Mouse (Mus musculus) left cerebral cortex, adult 2 months (tissue): ENCODE results near the gene 1600014C23Rik. TPM values are rescaled to one million over a fixed set of nuclear protein-coding genes. Genes with fewer than 3 reads are reported as not detected.
A peak's percentile ranks its signal among the peaks of the same experiment; 100 is the strongest.

Source experiments
- DNase-seq, 2 experiments: peaks; one replicate each; pipeline ENCODE4 v3.0.0; 2021 to 2022; ENCODE audit warnings: low spot score in 2 of 2, mixed read lengths in 1 of 2; ENCODE audit errors: extremely low spot score in 1 of 2
- H3K27ac ChIP-seq: fragments of 200-600 bp; 2 replicates; pipeline ENCODE4 v1.8.1; 2022
- H3K4me3 ChIP-seq: fragments of 200-600 bp; 2 replicates; pipeline ENCODE4 v1.8.1; 2022
- CTCF ChIP-seq: fragments of 200-600 bp; IDR thresholded peaks from 2 replicates; pipeline ENCODE4 v1.8.1; 2022; ENCODE audit warnings: antibody characterized with exemption, mild to moderate bottlenecking, moderate library complexity
- intact Hi-C: fragments of 180-260 bp; cut with DNase I; formaldehyde crosslinking; loops from one replicate; pipeline ENCODE4 v1.15.1; 2025
- long read RNA-seq, 2 experiments: library from polyadenylated mRNA; stranded (forward); transcript quantifications; one replicate each; pipeline ENCODE4 v2.0.0; 2021; ENCODE audit warnings: borderline mapping rate in 2 of 2
- total RNA-seq, 2 experiments: library from RNA; stranded (reverse); gene quantifications; 2 replicates each; pipeline ENCODE4 v1.2.3; 2021

The 1600014C23Rik gene
- not detected for total RNA-seq
- long read RNA-seq, experiment 1 = 0 reads
- long read RNA-seq, experiment 2 = 0 reads

GRCm38 (mm10) chr17:45733735-45734301 is at the start of gene 1600014C23Rik:
TSS of gene 1600014C23Rik (minus strand) at chr17:45733844.
- no peak for TF ChIP-seq CTCF
- Histone ChIP-seq H3K4me3 (peak within 1 kb of the TSS; percentile 39), H3K27ac (peak within 1 kb of the TSS; percentile 75)
- peak; percentile 76 to 83 for DNase-seq
- intact Hi-C loops = no loop called here

GRCm38 (mm10) chr17:45778446-45778845 is 44.8 kb upstream of the 1600014C23Rik start:
- H3K4me3 ChIP-seq = no peak overlapping the region
- no peak for DNase-seq
- H3K27ac ChIP-seq = no peak overlapping the region
- no peak for TF ChIP-seq CTCF
- intact Hi-C loops = no loop called here

- DNase-seq = no peak
- no peak for TF ChIP-seq CTCF
- no peak overlapping the region for H3K4me3 ChIP-seq
- intact Hi-C loops = no loop called here
- H3K27ac ChIP-seq = no peak overlapping the region
Measured at GRCm38 (mm10) chr17:45777431-45777830, 43.8 kb upstream of the 1600014C23Rik start.

- H3K4me3 ChIP-seq = no peak overlapping the region
- intact Hi-C loops = no loop called here
- TF ChIP-seq CTCF = no peak
- no peak for DNase-seq
- no peak overlapping the region for H3K27ac ChIP-seq
Measured at GRCm38 (mm10) chr17:45776185-45776584, 42.5 kb upstream of the 1600014C23Rik start.

- Histone ChIP-seq H3K27ac (no peak overlapping the region), H3K4me3 (no peak overlapping the region)
- TF ChIP-seq CTCF = no peak; the same call in 1 of the 2 replicates
- intact Hi-C loops = no loop called here
- DNase-seq = no peak
Measured at GRCm38 (mm10) chr17:45775468-45775867, 41.8 kb upstream of the 1600014C23Rik start.

GRCm38 (mm10) chr17:45772566-45772965 is 38.9 kb upstream of the 1600014C23Rik start:
- intact Hi-C loops = loop anchor here (5.0 kb wide), 1 partner anchor 35 kb away; no protein-coding TSS in a partner anchor
- Histone ChIP-seq H3K4me3 (no peak overlapping the region), H3K27ac (no peak overlapping the region)
- no peak for TF ChIP-seq CTCF
- no peak for DNase-seq

- intact Hi-C loops = loop anchor here (5.0 kb wide), 1 partner anchor 35 kb away; no protein-coding TSS in a partner anchor
- DNase-seq = no peak
- Histone ChIP-seq H3K27ac (no peak overlapping the region), H3K4me3 (no peak overlapping the region)
- no peak for TF ChIP-seq CTCF
Measured at GRCm38 (mm10) chr17:45772096-45772495, 38.5 kb upstream of the 1600014C23Rik start.

GRCm38 (mm10) chr17:45770441-45770840 is 36.8 kb upstream of the 1600014C23Rik start:
- intact Hi-C loops = loop anchor here (5.0 kb wide), 1 partner anchor 37 kb away; no protein-coding TSS in a partner anchor
- TF ChIP-seq CTCF = no peak
- H3K4me3 ChIP-seq = no peak overlapping the region
- no peak for DNase-seq
- peak overlapping the region; percentile 50; the same call in 1 of the 2 replicates for H3K27ac ChIP-seq

- Histone ChIP-seq H3K27ac (peak overlapping the region; percentile 50; the same call in 1 of the 2 replicates), H3K4me3 (no peak overlapping the region)
- TF ChIP-seq CTCF = no peak
- intact Hi-C loops = loop anchor here (5.0 kb wide), 1 partner anchor 37 kb away; no protein-coding TSS in a partner anchor
- DNase-seq = no peak
Measured at GRCm38 (mm10) chr17:45769821-45770220, 36.2 kb upstream of the 1600014C23Rik start.

- no peak overlapping the region for H3K4me3 ChIP-seq
- DNase-seq = no peak
- TF ChIP-seq CTCF = no peak
- H3K27ac ChIP-seq = peak overlapping the region; percentile 70
- intact Hi-C loops = no loop called here
Measured at GRCm38 (mm10) chr17:45767536-45768146, 34.0 kb upstream of the 1600014C23Rik start.

- TF ChIP-seq CTCF = no peak
- no peak overlapping the region for H3K4me3 ChIP-seq
- peak; percentile 45 to 77 for DNase-seq
- intact Hi-C loops = no loop called here
- H3K27ac ChIP-seq = peak overlapping the region; percentile 70
Measured at GRCm38 (mm10) chr17:45766735-45767535, 33.3 kb upstream of the 1600014C23Rik start.

- intact Hi-C loops = no loop called here
- TF ChIP-seq CTCF = no peak
- no peak for DNase-seq
- no peak overlapping the region for H3K4me3 ChIP-seq
- peak overlapping the region; percentile 69; the same call in 1 of the 2 replicates for H3K27ac ChIP-seq
Measured at GRCm38 (mm10) chr17:45765914-45766313, 32.3 kb upstream of the 1600014C23Rik start.
